Mouse (Mus musculus): ENCODE results near the gene Xlr4c.
"Not testable (repeated sequence)": the region's sequence is repeated elsewhere in the genome, so short reads cannot be mapped to it uniquely, and the experiment has no call there.

DNA sequence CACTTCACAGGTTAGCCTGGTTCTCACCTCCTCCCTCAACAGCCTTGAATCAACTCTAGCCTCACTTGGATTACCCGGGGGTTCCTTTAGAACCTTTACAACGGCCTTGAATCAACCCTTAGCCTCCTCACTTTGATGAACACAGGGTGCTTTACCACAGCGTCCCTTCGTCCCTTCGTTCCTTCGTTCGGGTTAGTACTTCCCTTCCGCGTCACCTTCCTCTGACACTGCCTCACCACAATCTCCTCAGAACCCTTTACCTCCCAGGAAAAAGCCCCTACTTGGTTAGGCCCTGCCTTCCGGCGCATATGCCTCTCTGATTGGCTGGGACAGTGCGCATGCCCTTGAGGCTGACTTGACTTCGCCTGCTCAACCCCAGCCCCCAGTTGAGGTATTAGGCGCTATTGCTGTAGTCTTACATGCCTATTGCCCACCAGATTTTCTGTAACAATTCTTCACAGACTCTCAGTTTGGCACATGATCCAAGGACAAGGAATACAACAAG lies at the start of gene Xlr4c:
- not testable (repeated sequence) for TF ChIP-seq CTCF (IDR thresholded peaks at IDR 0.05; ENCODE audit: borderline replicate concordance, extremely low read depth, insufficient read depth, insufficient read length); POLR2A (IDR thresholded peaks at IDR 0.05; ENCODE audit: borderline replicate concordance, extremely low read depth, insufficient read depth, insufficient read length, poor library complexity, severe bottlenecking)
